Mouse (Mus musculus): ENCODE results near the gene Nolc1. TPM values are rescaled to one million over a fixed set of nuclear protein-coding genes. Genes with fewer than 3 reads are reported as not detected.

The Nolc1 gene
- total and polyA plus RNA-seq, 3 experiments = 88.0 to 333 (median 96.0) TPM

DNA sequence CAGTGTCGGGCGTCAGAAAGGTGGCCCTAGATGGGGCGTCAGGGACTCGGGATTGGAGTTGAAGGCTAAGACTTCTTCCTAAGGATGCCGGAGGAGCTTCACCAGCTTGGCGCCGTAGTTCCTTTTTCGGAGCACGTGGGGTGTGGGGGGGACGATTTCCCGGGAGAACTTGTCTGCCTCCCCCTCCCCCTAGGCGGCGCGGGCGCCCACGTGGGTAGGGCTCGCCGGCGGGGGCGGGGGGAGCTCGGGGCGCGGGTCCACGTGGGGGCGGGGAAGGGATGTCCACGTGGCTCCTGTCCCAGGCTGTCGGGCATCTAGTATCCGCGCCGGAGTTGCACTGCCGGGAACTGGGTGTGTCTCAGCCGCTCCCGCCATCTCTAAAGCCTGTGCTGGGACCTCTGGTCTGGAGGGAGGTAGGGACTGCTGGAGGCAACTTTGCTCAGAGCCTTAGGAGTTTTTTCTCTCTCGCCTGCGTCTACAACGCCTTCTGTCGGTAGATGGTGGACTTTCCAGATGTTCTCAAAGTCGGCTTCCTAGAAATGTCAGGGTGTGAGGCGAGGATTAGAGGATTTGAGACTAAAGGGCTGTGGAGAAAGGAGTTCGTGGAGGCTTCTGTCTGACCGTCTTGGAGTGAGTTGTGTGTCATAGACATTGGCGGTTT, 18.6 kb upstream of the Nolc1 start (continued):
- TF ChIP-seq SMC3 (IDR thresholded peaks at IDR 0.05; ENCODE audit: low read depth, low read length) (peak; percentile 21; the same call in 1 of the 2 replicates), CHD2 (IDR thresholded peaks at IDR 0.05; ENCODE audit: low read length) (peak; percentile 73), POLR2A (IDR thresholded peaks at IDR 0.05; ENCODE audit: low read depth, low read length) (no peak; the same call in none of the 2 replicates), USF2 (conservative IDR thresholded peaks at IDR 0.05; ENCODE audit: low read depth, low read length) (0 out of 2 replicates have a peak, but pooled peaks have one; percentile 1), SIN3A (IDR thresholded peaks at IDR 0.05; ENCODE audit: low read length) (peak; percentile 87)

DNA sequence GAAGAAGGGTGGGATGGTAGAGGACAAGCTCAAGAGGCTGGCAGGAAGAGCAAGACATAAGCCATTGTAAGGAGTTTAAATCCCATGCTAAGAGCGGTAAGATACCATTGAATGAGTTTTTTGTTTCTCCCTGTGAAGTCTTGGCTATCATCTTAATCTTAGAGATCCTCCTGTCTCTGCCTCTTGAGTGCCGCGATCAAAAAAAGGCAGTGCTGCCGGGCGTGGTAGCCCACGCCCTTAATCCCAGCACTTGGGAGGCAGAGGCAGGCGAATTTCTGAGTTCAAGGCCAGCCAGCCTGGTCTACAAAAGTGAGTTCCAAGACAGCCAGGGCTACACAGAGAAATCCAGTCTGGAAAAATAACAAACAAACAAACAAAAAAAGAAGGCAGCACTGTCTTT, 17.2 kb upstream of the Nolc1 start:
- Histone ChIP-seq H3K9me3 (replicated peaks; ENCODE audit: low read length) (no peaks in the 10 kb centered on the region), H3K4me1 (ENCODE audit: control insufficient read depth in 1 of 2, insufficient read depth in 2 of 2) (peaks cover 4 to 59% of the 10 kb centered on the region in 2 experiments; a peak in 3 of 4 replicates), H3K4me2 (ENCODE audit: insufficient read depth, low read depth, poor library complexity, severe bottlenecking) (peak overlapping the region; percentile 97; the same call in 1 of the 2 replicates), H3K4me3 (replicated peaks in 1 of 3; ENCODE audit: low read depth in 2 of 3, low read length in 2 of 3, poor library complexity in 1 of 3) (peak overlapping the region in 2 of 3 experiments; percentile 84 to 98), H3K36me3 (replicated peaks in 1 of 2; ENCODE audit: control insufficient read depth in 1 of 2, insufficient read depth in 1 of 2, low read length in 1 of 2) (peaks cover 15 to 39% of the 10 kb centered on the region in 2 experiments), H3K79me2 (replicated peaks; ENCODE audit: control insufficient read depth, extremely low read depth, insufficient read depth, poor library complexity, severe bottlenecking) (peaks cover 53% of the 10 kb centered on the region), H3K27ac (ENCODE audit: insufficient read depth, low read depth) (no peak overlapping the region), H3K27me3 (replicated peaks) (no peaks in the 10 kb centered on the region), H3K9ac (ENCODE audit: insufficient read depth, low read depth) (peak overlapping the region; percentile 89; the same call in 1 of the 2 replicates)
- TF ChIP-seq SIN3A (IDR thresholded peaks at IDR 0.05; ENCODE audit: low read length) = 0 out of 2 replicates have a peak, but pooled peaks have one; percentile 28
- no peak for TF ChIP-seq GABPA (IDR thresholded peaks at IDR 0.05; ENCODE audit: insufficient replicate concordance, low read depth, low read length)
- in situ Hi-C loops (cut with MboI; ENCODE audit: low pct_ligation_motif_present, low pct_unique_long_range_greater_than_20kb, low sequenced_read_pairs) (no loop called here), dilution Hi-C loops (cut with MboI; ENCODE audit: extremely low pct_ligation_motif_present, extremely low pct_unique_long_range_greater_than_20kb, low sequenced_read_pairs) (no loop called here)
- DNase-seq (ENCODE audit: extremely low read depth) = no peak

DNA sequence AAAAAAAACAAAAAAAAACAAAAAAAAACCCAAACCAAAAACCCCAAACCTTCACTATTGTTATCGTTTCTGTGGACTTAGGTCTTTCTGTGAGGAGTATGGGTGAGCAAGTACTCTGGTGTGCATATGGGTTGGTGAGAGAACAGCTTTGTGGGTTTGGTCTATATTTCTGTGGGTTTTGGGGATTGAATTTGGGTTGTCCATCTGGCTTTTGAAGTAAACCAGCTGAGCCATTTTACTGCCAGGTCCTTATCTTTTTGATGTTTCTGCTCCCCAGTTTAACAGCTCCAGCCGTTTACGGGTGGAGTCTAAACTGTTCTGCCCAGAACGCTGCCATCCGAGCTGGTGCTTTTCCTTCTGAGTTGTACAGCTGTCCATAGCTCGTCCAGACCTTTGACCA, 14.8 kb upstream of the Nolc1 start:
- no peak overlapping the region for H3K9ac ChIP-seq (ENCODE audit: insufficient read depth, low read depth)
- H3K9me3 ChIP-seq (replicated peaks; ENCODE audit: low read length) = no peaks in the 10 kb centered on the region
- H3K36me3 ChIP-seq (replicated peaks in 1 of 2; ENCODE audit: control insufficient read depth in 1 of 2, insufficient read depth in 1 of 2, low read length in 1 of 2) = peaks cover 39 to 63% of the 10 kb centered on the region in 2 experiments
- H3K79me2 ChIP-seq (replicated peaks; ENCODE audit: control insufficient read depth, extremely low read depth, insufficient read depth, poor library complexity, severe bottlenecking) = peaks cover 53% of the 10 kb centered on the region
- no peak overlapping the region for H3K4me2 ChIP-seq (ENCODE audit: insufficient read depth, low read depth, poor library complexity, severe bottlenecking)
- H3K27ac ChIP-seq (ENCODE audit: insufficient read depth, low read depth) = no peak overlapping the region
- peaks cover 4 to 58% of the 10 kb centered on the region in 2 experiments; a peak in 3 of 4 replicates for H3K4me1 ChIP-seq (ENCODE audit: control insufficient read depth in 1 of 2, insufficient read depth in 2 of 2)
- H3K27me3 ChIP-seq (replicated peaks) = no peaks in the 10 kb centered on the region
- TF ChIP-seq PAX5 (IDR thresholded peaks at IDR 0.05; ENCODE audit: low read length) (no peak), BHLHE40 (IDR thresholded peaks at IDR 0.05; ENCODE audit: low read depth, low read length) (no peak), ETS1 (conservative IDR thresholded peaks at IDR 0.05; ENCODE audit: low read depth, low read length) (no peak), SIN3A (IDR thresholded peaks at IDR 0.05; ENCODE audit: low read length) (no peak), HCFC1 (IDR thresholded peaks at IDR 0.05; ENCODE audit: low read depth, low read length) (no peak), POLR2AphosphoS2 (IDR thresholded peaks at IDR 0.05; ENCODE audit: low read depth, low read length) (no peak)
- no peak for DNase-seq (ENCODE audit: extremely low read depth)
- in situ Hi-C loops (cut with MboI; ENCODE audit: low pct_ligation_motif_present, low pct_unique_long_range_greater_than_20kb, low sequenced_read_pairs) = no loop called here
- dilution Hi-C loops (cut with MboI; ENCODE audit: extremely low pct_ligation_motif_present, extremely low pct_unique_long_range_greater_than_20kb, low sequenced_read_pairs) = no loop called here
- H3K4me3 ChIP-seq (replicated peaks in 1 of 3; ENCODE audit: low read depth in 2 of 3, low read length in 2 of 3, poor library complexity in 1 of 3) = no peak overlapping the region

Data from CH12.LX (cell line).